Mouse (Mus musculus) gastrocnemius, postnatal 4 days (tissue): Measurements from ENCODE around the gene Fcho1. TPM values are rescaled to one million over a fixed set of nuclear protein-coding genes. Genes with fewer than 3 reads are reported as not detected.
"Not testable (repeated sequence)": the region's sequence is repeated elsewhere in the genome, so short reads cannot be mapped to it uniquely, and the experiment has no call there.

ENCODE experiments used
- DNase-seq, 2 experiments: peaks; one replicate each; pipeline ENCODE4 v3.0.0; 2021 to 2022; ENCODE audit warnings: low spot score in 2 of 2, mixed read lengths in 2 of 2
- long read RNA-seq, 2 experiments: library from polyadenylated mRNA; stranded (forward); transcript quantifications; one replicate each; pipeline ENCODE4 v2.0.0; 2021
- total RNA-seq, 2 experiments: library from RNA; stranded (reverse); gene quantifications; 2 replicates each; pipeline ENCODE4 v1.2.3; 2021

Fcho1 gene
- 1 to 10 TPM in 1 of 2 experiments, under 1 TPM in 1; 0.61 to 1.5 TPM for total RNA-seq
- long read RNA-seq, experiment 1, partial matches to known transcripts, result 0 of 2 reads
- long read RNA-seq, experiment 1, other reads (novel, unspliced or antisense), result 1 of 2 reads
- long read RNA-seq, experiment 2, partial matches to known transcripts, result 2 of 2 reads
- long read RNA-seq, experiment 2, other reads (novel, unspliced or antisense), result 0 of 2 reads

GRCm38 (mm10) chr8:71725122-71725924 is at the start of gene Fcho1:
Fcho1 (minus strand) TSS chr8:71725716.
- DNase-seq, result peak in 1 of 2 experiments; percentile 50

GRCm38 (mm10) chr8:71771336-71771735 is 45.8 kb upstream of the Fcho1 start:
- no peak for DNase-seq

GRCm38 (mm10) chr8:71758816-71759215 is 33.3 kb upstream of the Fcho1 start:
- DNase-seq, result no peak

- DNase-seq, result not testable (repeated sequence)
These were observed 27.5 kb upstream of the Fcho1 start for GRCm38 (mm10) chr8:71752881-71753552.

- not testable (repeated sequence) for DNase-seq
These were observed 26.7 kb upstream of the Fcho1 start for GRCm38 (mm10) chr8:71752263-71752662.

GRCm38 (mm10) chr8:71751337-71751886 is 25.9 kb upstream of the Fcho1 start:
- not testable (repeated sequence) for DNase-seq

- not testable (repeated sequence) for DNase-seq
These were observed 24.0 kb upstream of the Fcho1 start for GRCm38 (mm10) chr8:71749321-71750075.

- DNase-seq, result not testable (repeated sequence)
These were observed 21.6 kb upstream of the Fcho1 start for GRCm38 (mm10) chr8:71747082-71747481.

GRCm38 (mm10) chr8:71745322-71745721 is 19.8 kb upstream of the Fcho1 start:
- DNase-seq, result no peak

GRCm38 (mm10) chr8:71742783-71743182 is 17.3 kb upstream of the Fcho1 start:
- no peak for DNase-seq

GRCm38 (mm10) chr8:71741687-71742114 is 16.2 kb upstream of the Fcho1 start:
- DNase-seq, result no peak

- no peak for DNase-seq
These were observed 15.7 kb upstream of the Fcho1 start for GRCm38 (mm10) chr8:71741226-71741625.

GRCm38 (mm10) chr8:71738316-71738715 is 12.8 kb upstream of the Fcho1 start:
- DNase-seq, result not testable (repeated sequence)

GRCm38 (mm10) chr8:71731652-71732230 is 6.2 kb upstream of the Fcho1 start:
- no peak for DNase-seq

GRCm38 (mm10) chr8:71728826-71729620 is 3.5 kb upstream of the Fcho1 start:
- no peak for DNase-seq

- DNase-seq, result no peak
These were observed 2.8 kb upstream of the Fcho1 start for GRCm38 (mm10) chr8:71728240-71728785.

- DNase-seq, result no peak
These were observed 1.1 kb downstream of the Fcho1 start for GRCm38 (mm10) chr8:71724389-71724788.

- DNase-seq, result no peak
These were observed 2.4 kb downstream of the Fcho1 start for GRCm38 (mm10) chr8:71723047-71723551.

GRCm38 (mm10) chr8:71719928-71720457 is 5.5 kb downstream of the Fcho1 start:
- no peak for DNase-seq
